Mouse (Mus musculus) adrenal gland, adult 18-20 months (tissue): ENCODE measurements around the gene Acadl. TPM values are rescaled to one million over a fixed set of nuclear protein-coding genes. Genes with fewer than 3 reads are reported as not detected.

Source experiments
- DNase-seq, 2 experiments: peaks; one replicate each; pipeline ENCODE4 v3.0.0; 2021 to 2022; ENCODE audit warnings: low spot score in 2 of 2
- long read RNA-seq, 2 experiments: library from polyadenylated mRNA; stranded (forward); transcript quantifications; one replicate each; pipeline ENCODE4 v2.0.0; 2021
- total RNA-seq, 2 experiments: library from RNA; stranded (reverse); gene quantifications; 1 replicate in 1 of 2; 2 replicates in 1 of 2; pipeline ENCODE4 v1.2.3; 2021

Gene Acadl
- 100 to 1,000 TPM; 516 to 719 TPM for total RNA-seq
- long read RNA-seq, experiment 1, transcript Acadl-201 (11 exons, 1,916 nt): major isoform, 501 of 554 reads
- long read RNA-seq, experiment 1, partial matches to known transcripts: 30 of 554 reads
- long read RNA-seq, experiment 1, other reads (novel, unspliced or antisense): 23 of 554 reads
- long read RNA-seq, experiment 2, transcript Acadl-201 (11 exons, 1,916 nt): major isoform, 1,008 of 1,123 reads
- long read RNA-seq, experiment 2, partial matches to known transcripts: 74 of 1,123 reads
- long read RNA-seq, experiment 2, other reads (novel, unspliced or antisense): 41 of 1,123 reads

GRCm38 (mm10) chr1:66862712-66863511 is at the start of gene Acadl:
Acadl (minus strand) TSS chr1:66863277.
- peak; percentile 91 to 92 for DNase-seq

GRCm38 (mm10) chr1:66912305-66912704 is 49.2 kb upstream of the Acadl start:
- DNase-seq: no peak

DNA sequence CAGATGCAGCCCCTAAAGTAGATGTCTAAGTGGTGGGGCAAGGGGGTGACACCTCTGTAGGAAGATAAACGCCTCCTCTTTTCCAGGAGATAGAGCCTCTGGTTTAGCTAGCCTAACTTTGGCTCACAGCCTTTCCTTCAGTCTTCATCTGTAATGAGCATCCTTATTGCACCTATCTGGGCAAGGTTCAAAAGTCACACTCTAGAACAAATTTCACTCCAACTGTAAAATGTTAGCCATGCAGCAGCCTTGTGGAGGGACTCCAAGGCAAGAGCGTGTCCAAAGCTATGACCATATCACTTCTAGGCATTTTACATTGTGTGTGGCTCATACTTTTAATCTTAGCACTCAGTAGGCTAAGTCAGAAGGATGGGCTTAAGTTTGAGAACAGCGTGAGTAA is 39.5 kb upstream of the Acadl start:
- no peak for DNase-seq

- DNase-seq: no peak
These were observed 37.9 kb upstream of the Acadl start for GRCm38 (mm10) chr1:66900946-66901345.

DNA sequence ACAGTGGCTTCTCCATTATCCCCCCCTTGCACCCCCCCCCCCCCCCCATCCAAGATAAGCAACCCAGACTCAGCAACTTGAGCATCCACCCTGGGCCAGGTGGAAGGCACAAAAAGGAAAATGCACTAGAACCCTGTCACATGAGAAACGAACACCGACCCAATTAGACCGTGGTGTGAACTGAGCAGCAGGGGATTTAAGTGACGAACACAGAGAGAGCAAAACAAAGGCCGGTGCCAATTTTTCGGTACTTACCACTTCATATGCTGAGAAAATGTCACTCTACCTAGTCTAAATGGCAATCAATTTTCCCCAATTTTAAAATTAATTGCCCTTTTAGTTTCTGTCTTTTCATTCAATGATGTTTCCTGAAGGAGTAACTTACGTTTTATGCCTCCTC is 35.2 kb upstream of the Acadl start:
- no peak for DNase-seq

- DNase-seq: no peak
These were observed 33.5 kb upstream of the Acadl start for GRCm38 (mm10) chr1:66896556-66896955.

- no peak for DNase-seq
These were observed 33.0 kb upstream of the Acadl start for GRCm38 (mm10) chr1:66896125-66896524.

DNA sequence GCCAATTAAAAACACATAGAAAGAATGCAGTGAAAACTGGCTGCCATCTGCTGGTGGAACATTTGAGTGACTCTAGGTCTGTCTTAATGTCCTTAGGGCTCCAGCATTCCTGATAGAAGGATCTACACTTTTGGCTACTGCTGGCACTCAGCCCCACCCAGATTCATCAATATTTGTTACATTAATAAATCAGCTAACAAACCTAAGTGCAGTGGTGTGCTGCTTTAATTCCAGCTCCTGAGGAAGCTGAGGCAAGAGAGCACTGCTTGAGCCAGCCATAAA is 32.7 kb upstream of the Acadl start:
- peak; percentile 35 to 41 for DNase-seq

DNA sequence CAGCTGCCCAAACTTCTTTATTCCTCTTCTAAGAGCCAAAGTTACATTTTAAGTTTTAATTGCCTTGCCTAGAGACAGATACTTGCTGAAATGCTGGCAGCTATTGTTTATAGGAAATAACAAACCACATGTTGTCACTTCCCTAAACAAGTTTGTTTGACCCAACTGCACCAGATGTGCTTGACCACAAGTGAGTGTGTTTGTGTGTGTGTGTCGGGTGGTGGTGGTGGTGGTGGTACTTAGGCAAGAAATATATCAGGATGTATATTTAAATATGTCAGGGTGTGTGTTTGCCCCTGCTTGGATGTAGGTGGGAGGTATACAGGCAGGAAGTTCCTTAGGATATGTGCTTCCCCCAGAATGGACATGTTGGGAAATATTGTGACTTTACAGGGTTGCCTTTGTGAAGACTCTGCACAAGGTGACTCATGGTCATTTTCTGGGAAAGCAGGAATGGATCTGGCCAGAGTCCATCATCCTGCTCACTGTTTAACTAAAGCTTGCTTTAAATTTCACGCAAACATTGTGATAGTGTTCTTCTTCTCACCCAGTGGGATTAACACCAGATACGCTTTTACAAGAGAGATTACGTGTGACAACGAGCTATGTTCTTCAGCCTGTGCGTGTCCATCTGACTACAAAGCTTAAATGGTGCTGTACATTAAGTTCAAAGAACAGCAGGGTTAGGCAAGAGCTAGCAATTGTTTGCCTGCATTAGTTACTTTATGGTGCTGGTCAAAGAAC is 32.2 kb upstream of the Acadl start:
- no peak for DNase-seq

GRCm38 (mm10) chr1:66887175-66887574 is 24.1 kb upstream of the Acadl start:
- no peak for DNase-seq

DNA sequence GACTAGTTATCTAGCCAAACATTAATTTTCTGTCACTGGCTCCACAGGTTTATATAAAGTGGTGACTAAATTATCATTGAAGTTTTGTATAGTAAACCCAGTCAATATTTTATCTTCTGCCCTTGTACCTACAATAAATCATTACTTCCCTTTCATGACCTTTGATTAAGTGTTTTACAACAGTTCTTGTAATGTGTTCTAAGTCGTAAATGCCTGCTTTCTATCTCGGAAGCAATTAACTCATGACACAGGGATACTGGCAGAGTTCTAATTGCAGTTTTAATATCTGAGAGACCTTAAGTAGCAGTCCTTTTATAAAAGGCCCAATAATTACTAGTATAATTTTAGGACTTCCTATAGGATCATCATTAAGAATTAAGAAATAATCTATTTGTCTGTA is 17.1 kb upstream of the Acadl start:
- no peak for DNase-seq

- no peak for DNase-seq
These were observed 11.7 kb upstream of the Acadl start for GRCm38 (mm10) chr1:66874740-66875139.

DNA sequence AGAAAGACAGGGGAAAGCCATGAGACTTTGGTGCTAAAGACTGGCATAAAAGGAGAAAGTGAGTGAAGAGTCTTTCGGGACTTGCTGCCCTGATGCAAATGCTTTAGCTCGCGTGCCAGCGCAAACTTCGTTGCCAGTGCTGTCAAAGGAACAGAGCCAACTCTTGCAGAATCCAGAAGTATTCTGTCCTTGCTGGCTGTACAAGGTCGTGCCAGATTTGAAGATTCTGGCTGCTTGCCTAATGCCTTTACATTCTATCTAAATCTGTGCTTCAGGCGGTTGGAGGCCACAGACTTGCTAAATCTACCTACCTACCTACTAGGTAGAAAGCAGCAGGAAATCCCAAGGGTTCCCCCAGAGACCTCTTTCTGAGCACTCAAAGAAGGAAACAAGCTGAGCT is 8.5 kb upstream of the Acadl start:
- peak; percentile 49 to 53 for DNase-seq

DNA sequence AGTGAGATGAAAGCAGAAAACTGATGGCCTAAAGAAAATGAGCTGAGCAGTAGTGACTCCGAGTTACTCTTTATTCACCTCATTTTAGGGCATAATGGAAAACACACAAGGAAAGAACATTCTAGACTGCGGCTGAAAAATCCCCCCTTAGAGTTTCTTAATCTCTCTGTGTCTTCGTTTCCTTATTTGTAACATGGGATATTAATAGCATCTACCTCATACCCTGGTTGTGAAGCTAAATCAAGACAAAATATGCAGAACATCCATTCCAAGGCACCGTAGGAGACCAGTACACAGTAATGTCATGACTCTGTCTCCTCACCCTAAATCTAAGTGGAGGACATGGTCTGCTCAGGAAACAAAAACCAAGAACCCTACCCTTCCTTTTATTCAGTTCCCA is 2.6 kb upstream of the Acadl start:
- no peak for DNase-seq

DNA sequence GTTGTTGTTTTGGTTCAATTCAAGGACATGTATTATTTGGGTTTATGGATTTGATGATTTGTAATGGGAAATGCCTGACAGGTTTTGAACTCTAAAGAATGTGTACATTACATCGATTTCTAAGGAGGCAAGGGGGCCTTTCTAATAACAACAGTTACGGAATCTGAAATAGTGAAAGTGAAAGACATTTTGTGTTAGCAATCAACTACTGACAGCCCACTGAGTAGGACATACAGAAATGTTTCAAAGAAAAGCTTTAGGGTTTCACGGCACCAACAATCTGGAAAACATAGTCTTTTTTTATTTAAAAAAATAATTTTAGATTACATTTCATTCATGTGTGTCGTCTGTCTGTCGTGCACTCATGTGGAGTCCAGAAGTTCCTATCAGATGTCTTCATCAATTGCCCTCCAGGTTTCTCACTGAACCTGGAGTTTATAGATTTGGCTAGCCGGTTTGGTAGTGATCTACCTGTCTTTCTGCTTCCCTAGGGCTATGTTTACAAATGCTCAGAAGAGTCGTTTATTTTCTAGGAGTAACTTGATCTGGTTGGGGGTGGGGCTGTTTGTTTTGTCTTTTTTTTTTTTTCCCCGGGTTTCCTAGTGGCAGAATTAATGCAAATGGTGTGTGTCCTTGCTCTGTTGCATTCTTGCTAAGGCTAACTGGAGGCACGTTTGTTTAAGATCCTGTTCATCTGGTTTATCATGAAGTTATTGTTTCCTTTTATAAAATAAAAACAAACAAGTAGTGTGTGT is 841 bp upstream of the Acadl start:
- DNase-seq: no peak

DNA sequence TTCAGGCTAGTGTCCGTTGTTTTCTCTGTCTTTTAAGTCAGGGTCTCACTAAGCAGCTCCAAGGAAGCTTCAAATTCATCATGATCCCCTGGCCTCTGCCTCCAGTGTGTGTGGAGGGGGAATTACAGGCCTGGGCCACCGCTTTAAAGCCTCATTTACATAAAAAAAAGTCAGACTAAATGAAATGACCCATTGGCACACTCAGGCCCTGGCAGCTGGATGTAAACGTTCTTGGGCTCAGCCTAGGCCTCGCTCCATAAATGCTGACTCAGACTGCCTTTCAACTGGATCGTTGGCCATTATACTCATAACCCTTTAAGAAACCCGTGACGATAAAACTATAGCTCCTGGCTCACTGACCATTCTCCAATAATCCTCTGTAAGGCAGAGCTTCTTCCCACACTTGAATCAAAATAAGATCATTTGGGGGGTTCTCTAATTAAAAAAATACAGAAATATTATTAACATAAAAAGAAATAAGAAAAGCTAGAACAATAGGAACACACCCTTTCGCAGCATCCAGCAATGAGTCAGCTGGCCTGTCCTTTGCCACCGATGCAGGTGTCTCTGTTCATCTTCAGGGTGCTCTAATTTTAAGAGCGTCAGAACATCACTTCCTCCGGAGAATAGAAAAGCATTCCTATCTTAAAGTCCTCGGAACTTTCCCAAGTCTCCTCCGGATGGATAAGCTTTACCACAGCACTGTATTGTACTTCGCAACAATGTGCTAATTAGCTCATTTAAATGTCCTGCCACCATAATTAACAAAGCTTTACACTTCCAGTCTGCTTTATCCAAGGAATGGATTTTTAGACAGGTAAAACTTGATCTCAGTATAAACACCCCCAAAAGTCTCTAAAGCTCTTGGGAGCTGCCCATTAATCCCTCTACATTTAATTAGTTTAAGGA is 1.1 kb downstream of the Acadl start:
- no peak for DNase-seq

GRCm38 (mm10) chr1:66847506-66847905 is 15.6 kb downstream of the Acadl start:
- DNase-seq: no peak

- DNase-seq: no peak
These were observed 17.3 kb downstream of the Acadl start for GRCm38 (mm10) chr1:66845690-66846318.

- DNase-seq: no peak
These were observed 21.1 kb downstream of the Acadl start for GRCm38 (mm10) chr1:66841938-66842337.

DNA sequence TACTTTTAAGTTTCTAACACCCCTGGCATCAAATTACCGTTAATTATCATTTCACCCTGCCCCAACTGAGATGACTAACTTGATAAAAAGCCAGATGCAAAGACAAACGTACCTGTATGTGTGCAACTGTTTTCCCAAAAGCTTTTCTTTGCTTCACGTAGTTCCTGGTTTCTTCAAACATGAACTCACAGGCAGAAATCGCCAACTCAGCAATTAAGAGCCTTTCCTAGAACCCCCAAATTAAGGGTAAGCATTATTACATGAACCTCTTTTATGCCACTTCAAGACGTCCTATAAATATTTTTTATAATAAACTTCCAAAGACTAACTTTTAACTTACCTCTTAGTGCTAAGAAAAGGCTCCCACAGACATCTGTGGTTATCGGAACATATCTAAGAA is 21.6 kb downstream of the Acadl start:
- DNase-seq: no peak
